Mouse (Mus musculus) heart, postnatal 0 days (tissue): ENCODE results near the gene Irgc1.

Source experiments
- CTCF ChIP-seq: IDR thresholded peaks from 2 replicates; pipeline ENCODE4 v1.5.1; 2016; ENCODE audit warnings: antibody characterized with exemption, control low read depth, low read depth
- EP300 ChIP-seq: IDR thresholded peaks from 2 replicates; pipeline ENCODE4 v1.6.1; 2016; ENCODE audit warnings: antibody characterized with exemption, low read depth

- TF ChIP-seq CTCF (no peak), EP300 (no peak)
These were observed 15.8 kb upstream of the Irgc1 start for GRCm38 (mm10) chr7:24467886-24468285.
